Comparison of ENCODE assay signal across 18 mouse cellular contexts in genomic region chr14:29027276-29027675, GRCm38 (mm10). TPM values are rescaled to one million over a fixed set of nuclear protein-coding genes. Genes with fewer than 3 reads are reported as not detected.
DNase-seq lines count a peak whose midpoint lies in the region; ATAC-seq lines count a peak whose summit lies in the region.
"Had no signal": no experiment of that assay in that cellular context is flagged by ENCODE, and none has a peak within 500 bp of the region (broad histone marks: within the 10 kb centered on the region; RNA-seq: fewer than 3 reads in every experiment).

No protein-coding gene starts in this region.

- no peak for ATAC-seq in embryonic facial prominence, embryonic 15.5 days (ENCODE audit: insufficient number of reproducible peaks, low FRiP score, low TSS enrichment, low read depth)
- no peak for ATAC-seq in megakaryocyte-erythroid progenitor cell, adult 5-6 weeks (replicated peaks; ENCODE audit: low FRiP score, low TSS enrichment, poor library complexity, severe bottlenecking)

- peak; percentile 68 for DNase-seq in heart, adult 11 months
- no peak for DNase-seq in heart, postnatal 36 days
- peak; percentile 75 for DNase-seq in cerebellum, adult 11-12 months
- DNase-seq in cerebellum, postnatal 14 days = peak; percentile 53 to 69
- no peak for DNase-seq in right cerebral cortex, postnatal 14 days
- DNase-seq: adrenal gland, postnatal 10 days; embryo, embryonic 11 days; gastrocnemius, postnatal 14 days; lung, adult 18-20 months; lung, postnatal 4 days; thymus, postnatal 36 days had no signal

- peaks cover 3% of the 10 kb centered on the region; the same call in 1 of the 2 replicates for H3K36me3 ChIP-seq in embryonic facial prominence, embryonic 15.5 days
- H3K36me3 ChIP-seq: hindbrain, embryonic 13.5 days; limb, embryonic 13.5 days; midbrain, embryonic 12.5 days had no signal

- intact Hi-C loops in heart, postnatal 36 days (cut with DNase I) = no loop called here

- peak overlapping the region; percentile 91 for H3K27ac ChIP-seq in embryonic facial prominence, embryonic 15.5 days (replicated peaks)
- H3K27ac ChIP-seq: hindbrain, embryonic 13.5 days; midbrain, embryonic 12.5 days had no signal

- H3K27me3 ChIP-seq in embryonic facial prominence, embryonic 15.5 days = no peaks in the 10 kb centered on the region
- H3K27me3 ChIP-seq: hindbrain, embryonic 13.5 days; limb, embryonic 13.5 days; midbrain, embryonic 12.5 days had no signal

- H3K9ac ChIP-seq in embryonic facial prominence, embryonic 15.5 days = no peak overlapping the region
- H3K9ac ChIP-seq: hindbrain, embryonic 13.5 days; limb, embryonic 13.5 days; midbrain, embryonic 12.5 days had no signal

- no peak overlapping the region for H3K4me2 ChIP-seq in embryonic facial prominence, embryonic 15.5 days (replicated peaks)
- H3K4me2 ChIP-seq: hindbrain, embryonic 13.5 days; limb, embryonic 13.5 days; midbrain, embryonic 12.5 days had no signal

- no peaks in the 10 kb centered on the region for H3K9me3 ChIP-seq in embryonic facial prominence, embryonic 15.5 days (replicated peaks)
- H3K9me3 ChIP-seq: hindbrain, embryonic 13.5 days; limb, embryonic 13.5 days; midbrain, embryonic 12.5 days had no signal

- no peak overlapping the region for H3K4me3 ChIP-seq in embryonic facial prominence, embryonic 15.5 days (replicated peaks)
- H3K4me3 ChIP-seq: hindbrain, embryonic 13.5 days; limb, embryonic 13.5 days; midbrain, embryonic 12.5 days had no signal

- H3K4me1 ChIP-seq in embryonic facial prominence, embryonic 15.5 days = peaks cover 31% of the 10 kb centered on the region

- 90% methylated on average over 5 of the region's 5 CpGs for WGBS in embryonic facial prominence, embryonic 15.5 days

RNA-seq across cellular contexts. Expression of gene Lrtm1, which starts 9.3 kb away (rescaled TPM):
- total RNA-seq in heart, postnatal 36 days (2021) = 100 to 1,000 TPM; 165 to 198 TPM
- polyA plus RNA-seq in embryonic facial prominence, embryonic 15.5 days (2015; fragmentation: Nextera tagmentation; extraction: Ambion mirVana) = 0.61 and 0.98 TPM in 2 replicates
- total RNA-seq in megakaryocyte-erythroid progenitor cell, adult 5-6 weeks (2014; fragmentation: Nextera tagmentation) = not detected in 2 replicates
- total RNA-seq in megakaryocyte-erythroid progenitor cell, adult 5-6 weeks (2017) = not detected in 2 replicates
- total RNA-seq: layer of hippocampus, adult 18-20 months had no signal
- polyA plus RNA-seq: intestine, embryonic 14.5 days had no signal

Comparison
In these comparisons a context has a peak if more than half of its experiments do, and no peak if none do; other contexts are left out.
1. DNase-seq: peak in heart, adult 11 months (single experiment), cerebellum, adult 11-12 months (single experiment) and cerebellum, postnatal 14 days (2 of 2); none in heart, postnatal 36 days (0 of 2) and right cerebral cortex, postnatal 14 days (single experiment).
2. RNA of gene Lrtm1, which starts 9.3 kb away (total RNA-seq): 165 to 198 TPM in heart, postnatal 36 days; not detected in megakaryocyte-erythroid progenitor cell, adult 5-6 weeks; every median in the first group is over 100 times any median in the second.